Mouse (Mus musculus) liver, embryonic 14.5 days (tissue): ENCODE data around the gene Gm49387. TPM values are rescaled to one million over a fixed set of nuclear protein-coding genes. Genes with fewer than 3 reads are reported as not detected.
A peak's percentile ranks its signal among the peaks of the same experiment; 100 is the strongest.

Source experiments
- ATAC-seq: fragments of 200-750 bp; cut with Nextera tagmentation; 2 replicates; pipeline ENCODE4 v1.8.0; 2017; ENCODE audit warnings: moderate number of reproducible peaks, mild to moderate bottlenecking, moderate library complexity; ENCODE audit not compliant: insufficient read depth
- DNase-seq, 3 experiments: peaks; one replicate each; pipeline ENCODE4 v3.0.0-alpha.2; 2012 to 2013; ENCODE audit warnings: low read depth in 3 of 3, low spot score in 3 of 3
- H3K27ac ChIP-seq: fragments of 300-500 bp; sonication (generic); 2 replicates; pipeline ENCODE4 v1.5.1; 2014; ENCODE audit warnings: moderate library complexity, mild to moderate bottlenecking, control low read depth, inconsistent platforms
- H3K27me3 ChIP-seq: fragments of 300-500 bp; sonication (generic); 2 replicates; pipeline ENCODE4 v1.6.1; 2014; ENCODE audit warnings: mild to moderate bottlenecking, low read length, moderate library complexity; ENCODE audit not compliant: control insufficient read depth, insufficient read depth
- H3K36me3 ChIP-seq: fragments of 300-500 bp; sonication (generic); replicated peaks from 2 replicates; pipeline ENCODE4 v1.6.1; 2014; ENCODE audit warnings: low read depth; ENCODE audit not compliant: control insufficient read depth, insufficient read depth
- H3K4me1 ChIP-seq, 2 experiments: fragments of 200-500 bp in 1 of 2; fragments of 300-500 bp in 1 of 2; sonication (generic) in 1 of 2; replicated peaks; 2 replicates each; pipeline ENCODE4 v1.6.1; 2012 to 2014; ENCODE audit warnings: antibody characterized with exemption in 1 of 2, inconsistent platforms in 1 of 2, low read length in 1 of 2; ENCODE audit not compliant: control insufficient read depth in 2 of 2, insufficient read depth in 2 of 2
- H3K4me2 ChIP-seq: fragments of 300-500 bp; sonication (generic); 2 replicates; pipeline ENCODE4 v1.6.1; 2014; ENCODE audit warnings: low read depth, mild to moderate bottlenecking, control low read depth, moderate library complexity
- H3K4me3 ChIP-seq, 2 experiments: fragments of 200-500 bp in 1 of 2; fragments of 300-500 bp in 1 of 2; sonication (generic) in 1 of 2; 2 replicates each; pipeline ENCODE4 v1.5.1; 2012 to 2014; ENCODE audit warnings: low read depth in 2 of 2, low read length in 2 of 2, mild to moderate bottlenecking in 2 of 2, control low read depth in 1 of 2, inconsistent platforms in 1 of 2, moderate library complexity in 1 of 2; ENCODE audit not compliant: insufficient read depth in 1 of 2
- H3K9ac ChIP-seq: fragments of 300-500 bp; sonication (generic); replicated peaks from 2 replicates; pipeline ENCODE4 v1.6.1; 2014; ENCODE audit warnings: mild to moderate bottlenecking, control low read depth, moderate library complexity
- H3K9me3 ChIP-seq: fragments of 300-500 bp; sonication (generic); 2 replicates; pipeline ENCODE4 v1.6.1; 2016; ENCODE audit warnings: low read length, mixed read lengths; ENCODE audit not compliant: control insufficient read depth
- CTCF ChIP-seq: IDR thresholded peaks from 2 replicates; pipeline ENCODE4 v1.5.1; 2016; ENCODE audit warnings: antibody characterized with exemption, low read depth, control low read depth
- EP300 ChIP-seq: IDR thresholded peaks from 2 replicates; pipeline ENCODE4 v1.6.1; 2016; ENCODE audit warnings: antibody characterized with exemption, low read depth
- WGBS: fragments of 180-500 bp; shearing (Covaris S2); extraction: QIAGEN DNeasy Blood & Tissue Kit; methylation state at CpG from one replicate; pipeline ENCODE4 v1.1.7; 2014; ENCODE audit not compliant: insufficient replicate concordance; 5-methylcytosine and 5-hydroxymethylcytosine counted together
- polyA plus RNA-seq, 2 experiments: library from polyadenylated mRNA; depleted of rRNA in 1 of 2; stranded (reverse) in 1 of 2; unstranded in 1 of 2; fragments of >200 nt; fragmentation: Nextera tagmentation in 1 of 2; extraction: Ambion mirVana in 1 of 2; gene quantifications; 2 replicates each; pipeline versions ENCODE4 v1.2.1 to v1.2.3; 2012 to 2014

Gene Gm49387
- polyA plus RNA-seq, 2 experiments: 0.65 TPM; not detected in 1

DNA sequence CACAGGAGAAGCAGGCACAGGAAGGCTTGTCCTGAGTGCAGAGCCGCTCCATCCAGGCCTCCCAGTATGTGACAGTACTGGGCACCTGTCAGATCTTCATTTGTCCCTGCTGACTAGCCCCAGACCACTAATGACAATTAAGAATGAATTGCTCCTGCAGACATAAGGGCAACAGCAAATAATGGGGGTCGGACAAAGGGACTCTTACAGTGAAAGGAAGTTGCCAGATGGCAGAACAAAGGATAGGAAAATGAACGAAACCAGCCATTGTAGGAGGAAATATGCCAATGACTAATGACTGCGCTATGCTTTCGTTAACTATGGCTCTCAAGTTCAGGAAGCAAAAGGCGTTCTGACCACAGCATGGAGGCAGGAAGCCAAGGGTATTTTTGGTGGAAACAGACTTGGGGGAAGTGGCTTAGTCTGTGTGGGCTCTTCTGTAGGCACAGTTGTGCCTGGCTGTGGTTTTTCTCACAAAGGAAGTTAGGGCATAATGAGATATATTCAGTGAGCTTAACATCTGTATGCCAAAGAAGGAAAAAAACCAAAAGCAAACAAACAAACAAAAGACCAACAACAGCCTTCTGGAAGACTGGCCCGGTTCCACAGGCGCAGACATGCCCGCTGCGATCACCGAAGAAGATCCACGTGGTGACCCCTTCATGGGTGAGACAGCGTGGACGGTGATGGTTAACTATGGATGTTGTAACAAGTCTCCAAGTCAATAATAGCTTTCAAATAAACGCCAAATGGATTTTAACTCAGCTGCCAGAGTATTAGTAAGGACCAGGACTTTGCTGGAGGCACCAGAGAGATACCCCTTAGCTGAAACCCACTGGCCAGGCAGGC is 29.2 kb upstream of the Gm49387 start:
- no peak for ATAC-seq
- no peak for DNase-seq
- TF ChIP-seq CTCF: no peak
- TF ChIP-seq EP300: no peak
- Histone ChIP-seq H3K36me3 (no peaks in the 10 kb centered on the region), H3K27ac (no peak overlapping the region), H3K4me2 (0 out of 2 replicates have a peak overlapping the region, but pooled peaks have one; percentile 22), H3K9ac (no peak overlapping the region), H3K9me3 (no peaks in the 10 kb centered on the region), H3K4me3 (no peak overlapping the region), H3K4me1 (peaks cover 0 to 16% of the 10 kb centered on the region in 2 experiments; a peak in 2 of 4 replicates), H3K27me3 (no peaks in the 10 kb centered on the region)
- 27% methylated on average over 15 of the region's 15 CpGs for WGBS

DNA sequence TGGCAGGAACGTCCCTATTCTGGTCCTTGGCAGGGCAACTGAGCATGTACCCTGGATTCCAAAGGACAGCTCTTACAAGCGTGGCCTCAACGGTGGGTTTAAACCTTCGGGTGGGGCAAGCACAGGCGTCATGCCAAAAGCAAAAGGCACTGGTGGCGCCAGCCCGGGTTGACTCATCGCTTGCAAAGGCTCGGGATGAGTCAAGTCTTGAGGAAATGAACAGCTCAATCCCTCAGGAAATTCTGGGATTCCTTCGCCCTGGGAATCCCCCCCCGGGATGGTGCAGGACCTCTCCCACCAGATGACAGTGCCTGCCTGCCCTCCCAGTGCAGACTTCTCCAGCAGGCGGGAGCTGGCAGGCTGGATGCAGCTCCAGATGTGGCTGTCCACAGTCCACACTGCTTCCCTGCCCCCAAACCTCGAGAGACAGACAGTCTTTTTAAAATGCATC is 28.5 kb upstream of the Gm49387 start:
- 29% methylated on average over 13 of the region's 13 CpGs for WGBS
- H3K4me3 ChIP-seq: no peak overlapping the region
- DNase-seq: no peak

DNA sequence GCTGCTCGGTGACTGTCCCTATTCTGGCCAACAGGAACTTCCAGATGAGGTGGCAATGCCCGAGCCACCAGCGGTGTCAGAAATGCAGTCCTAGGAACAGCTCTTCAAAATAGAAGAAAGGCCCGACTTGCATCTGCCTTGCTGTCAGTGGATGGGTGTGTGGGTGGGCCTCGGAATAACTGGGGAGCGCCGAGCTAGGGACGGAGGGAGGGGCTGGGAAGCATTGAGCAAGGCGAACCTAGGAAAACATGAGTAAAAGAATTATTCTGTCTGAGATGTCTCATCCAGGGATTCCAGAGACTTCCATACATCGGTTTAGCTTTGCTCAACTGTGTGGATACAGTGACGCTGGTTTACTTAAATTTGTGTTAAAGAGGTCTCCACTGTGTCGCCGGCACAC is 27.6 kb upstream of the Gm49387 start:
- no peak overlapping the region for H3K27ac ChIP-seq
- WGBS: 68% methylated on average over 13 of the region's 13 CpGs
- peaks cover 0 to 29% of the 10 kb centered on the region in 2 experiments; a peak in 2 of 4 replicates for H3K4me1 ChIP-seq
- no peaks in the 10 kb centered on the region for H3K9me3 ChIP-seq
- no peak for ATAC-seq
- no peak overlapping the region for H3K4me2 ChIP-seq
- TF ChIP-seq CTCF: no peak
- TF ChIP-seq EP300: no peak
- no peaks in the 10 kb centered on the region for H3K27me3 ChIP-seq
- no peak for DNase-seq
- H3K9ac ChIP-seq: no peak overlapping the region
- H3K4me3 ChIP-seq: no peak overlapping the region
- no peaks in the 10 kb centered on the region for H3K36me3 ChIP-seq

More for the DNA sequence above, 28.5 kb upstream of the Gm49387 start:
- Histone ChIP-seq H3K36me3 (no peaks in the 10 kb centered on the region), H3K9me3 (no peaks in the 10 kb centered on the region), H3K4me2 (0 out of 2 replicates have a peak overlapping the region, but pooled peaks have one; percentile 22), H3K4me1 (peaks cover 0 to 22% of the 10 kb centered on the region in 2 experiments; a peak in 2 of 4 replicates), H3K27me3 (no peaks in the 10 kb centered on the region), H3K9ac (no peak overlapping the region), H3K27ac (no peak overlapping the region)
- no peak for TF ChIP-seq CTCF
- TF ChIP-seq EP300: no peak
- ATAC-seq: no peak

DNA sequence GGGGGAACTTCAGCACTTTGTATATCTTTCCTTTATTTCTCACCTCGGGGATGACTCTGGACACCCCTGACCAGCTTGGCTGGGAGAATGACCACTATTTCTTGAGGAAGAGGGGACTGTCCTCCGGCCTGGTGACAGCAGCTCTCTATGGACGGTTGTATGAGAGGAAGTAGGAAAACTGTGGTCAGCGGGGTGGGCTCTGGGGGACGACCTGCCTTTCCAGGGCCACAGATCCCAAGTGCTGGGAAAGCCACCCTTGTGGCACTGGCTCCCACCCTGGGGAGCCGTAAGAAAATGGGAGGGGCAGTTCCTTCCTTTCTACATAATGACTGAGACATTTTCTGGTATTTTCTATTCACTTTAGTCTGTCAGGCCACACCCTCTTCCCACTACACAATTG is 27.1 kb upstream of the Gm49387 start:
- Histone ChIP-seq H3K27ac (no peak overlapping the region), H3K4me1 (peaks cover 0 to 34% of the 10 kb centered on the region in 2 experiments; a peak in 3 of 4 replicates)
- WGBS: 53% methylated on average over 6 of the region's 6 CpGs

DNA sequence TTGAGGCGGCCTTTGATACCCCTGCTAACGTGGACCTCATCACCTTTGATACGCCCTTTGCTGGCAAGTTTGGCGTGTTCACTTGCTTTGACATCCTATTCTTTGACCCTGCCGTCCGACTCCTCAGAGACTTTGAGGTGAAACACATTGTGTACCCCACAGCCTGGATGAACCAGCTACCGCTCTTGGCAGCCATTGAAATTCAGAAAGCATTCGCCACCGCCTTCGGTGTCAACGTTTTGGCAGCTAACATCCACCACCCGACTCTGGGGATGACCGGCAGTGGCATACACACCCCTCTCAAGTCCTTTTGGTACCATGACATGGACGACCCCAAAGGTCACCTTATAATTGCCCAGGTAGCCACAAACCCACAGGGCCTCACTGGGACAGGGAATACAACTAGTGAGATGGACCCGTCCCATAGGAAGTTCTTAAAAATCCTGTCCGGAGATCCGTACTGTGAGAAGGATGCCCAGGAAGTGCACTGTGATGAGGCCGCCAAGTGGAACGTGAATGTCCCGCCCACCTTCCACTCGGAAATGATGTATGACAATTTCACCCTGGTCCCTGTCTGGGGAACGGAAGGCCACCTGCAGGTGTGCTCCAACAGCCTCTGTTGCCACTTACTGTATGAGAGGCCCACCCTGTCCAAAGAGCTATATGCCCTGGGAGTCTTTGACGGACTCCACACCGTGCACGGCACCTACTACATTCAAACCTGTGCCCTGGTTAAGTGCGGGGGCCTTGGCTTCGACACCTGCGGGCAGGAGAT is 26.4 kb upstream of the Gm49387 start:
- no peak for ATAC-seq

More for the DNA sequence above, 27.1 kb upstream of the Gm49387 start:
- TF ChIP-seq EP300: no peak
- TF ChIP-seq CTCF: no peak
- H3K9ac ChIP-seq: no peak overlapping the region
- no peaks in the 10 kb centered on the region for H3K9me3 ChIP-seq
- DNase-seq (no peak), ATAC-seq (no peak)
- no peaks in the 10 kb centered on the region for H3K36me3 ChIP-seq
- no peak overlapping the region for H3K4me3 ChIP-seq
- no peaks in the 10 kb centered on the region for H3K27me3 ChIP-seq
- no peak overlapping the region for H3K4me2 ChIP-seq

More for the DNA sequence above, 26.4 kb upstream of the Gm49387 start:
- H3K4me2 ChIP-seq: no peak overlapping the region
- no peak for DNase-seq
- TF ChIP-seq EP300: no peak
- TF ChIP-seq CTCF: no peak
- no peak overlapping the region for H3K27ac ChIP-seq
- H3K36me3 ChIP-seq: no peaks in the 10 kb centered on the region
- H3K4me3 ChIP-seq: no peak overlapping the region
- H3K4me1 ChIP-seq: peaks cover 0 to 39% of the 10 kb centered on the region in 2 experiments; a peak in 3 of 4 replicates
- no peaks in the 10 kb centered on the region for H3K9me3 ChIP-seq
- H3K9ac ChIP-seq: no peak overlapping the region
- 87% methylated on average over 28 of the region's 28 CpGs for WGBS
- no peaks in the 10 kb centered on the region for H3K27me3 ChIP-seq
